Mouse (Mus musculus): Measurements from ENCODE around the gene Hp1bp3.

DNA sequence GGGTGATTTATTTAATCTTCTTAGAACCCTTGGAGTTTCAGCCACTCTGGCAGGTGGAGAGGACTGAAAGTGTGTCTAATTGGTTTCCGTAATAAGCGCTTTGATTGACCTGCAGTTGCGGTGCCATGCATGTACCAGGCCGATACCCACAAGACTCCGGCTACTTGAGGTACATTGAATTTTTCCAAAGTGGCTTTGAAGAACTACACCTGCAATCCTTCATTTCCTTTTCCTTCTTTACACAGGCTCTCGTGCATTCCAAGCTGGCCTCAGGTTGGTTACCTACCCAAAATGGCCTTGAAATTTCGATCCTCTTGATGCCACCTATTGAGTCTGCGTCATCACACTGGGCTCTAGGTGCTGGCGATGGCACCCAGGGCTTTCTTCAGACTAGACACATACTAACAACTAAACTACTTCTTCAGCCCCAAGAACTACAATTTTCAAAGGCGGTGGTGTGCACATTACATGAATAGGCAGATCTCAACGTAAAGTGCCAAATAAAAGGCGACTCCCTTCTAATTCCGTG lies 361 bp upstream of the Hp1bp3 start:
- no peak for TF ChIP-seq POLR2A (IDR thresholded peaks at IDR 0.05; ENCODE audit: control insufficient read depth, low read depth, low read length)
- no peak for TF ChIP-seq CTCF (IDR thresholded peaks at IDR 0.05; ENCODE audit: control insufficient read depth, insufficient read depth, insufficient replicate concordance, low read depth, low read length)

Measured in testis, adult 2 months (tissue).